Mouse (Mus musculus) subcutaneous adipose tissue, adult 2 months (tissue): ENCODE measurements around the gene Mreg. TPM values are rescaled to one million over a fixed set of nuclear protein-coding genes. Genes with fewer than 3 reads are reported as not detected.

ENCODE experiments used
- polyA plus RNA-seq: library from polyadenylated mRNA; depleted of rRNA; stranded (reverse); fragments of >200 nt; gene quantifications from 2 replicates; pipeline ENCODE4 v1.2.3, GENCODE M21; 2012; ENCODE audit warnings: low replicate concordance; rRNA removed

Gene Mreg
- polyA plus RNA-seq, result 0.67 and 0.81 TPM in 2 replicates

DNA sequence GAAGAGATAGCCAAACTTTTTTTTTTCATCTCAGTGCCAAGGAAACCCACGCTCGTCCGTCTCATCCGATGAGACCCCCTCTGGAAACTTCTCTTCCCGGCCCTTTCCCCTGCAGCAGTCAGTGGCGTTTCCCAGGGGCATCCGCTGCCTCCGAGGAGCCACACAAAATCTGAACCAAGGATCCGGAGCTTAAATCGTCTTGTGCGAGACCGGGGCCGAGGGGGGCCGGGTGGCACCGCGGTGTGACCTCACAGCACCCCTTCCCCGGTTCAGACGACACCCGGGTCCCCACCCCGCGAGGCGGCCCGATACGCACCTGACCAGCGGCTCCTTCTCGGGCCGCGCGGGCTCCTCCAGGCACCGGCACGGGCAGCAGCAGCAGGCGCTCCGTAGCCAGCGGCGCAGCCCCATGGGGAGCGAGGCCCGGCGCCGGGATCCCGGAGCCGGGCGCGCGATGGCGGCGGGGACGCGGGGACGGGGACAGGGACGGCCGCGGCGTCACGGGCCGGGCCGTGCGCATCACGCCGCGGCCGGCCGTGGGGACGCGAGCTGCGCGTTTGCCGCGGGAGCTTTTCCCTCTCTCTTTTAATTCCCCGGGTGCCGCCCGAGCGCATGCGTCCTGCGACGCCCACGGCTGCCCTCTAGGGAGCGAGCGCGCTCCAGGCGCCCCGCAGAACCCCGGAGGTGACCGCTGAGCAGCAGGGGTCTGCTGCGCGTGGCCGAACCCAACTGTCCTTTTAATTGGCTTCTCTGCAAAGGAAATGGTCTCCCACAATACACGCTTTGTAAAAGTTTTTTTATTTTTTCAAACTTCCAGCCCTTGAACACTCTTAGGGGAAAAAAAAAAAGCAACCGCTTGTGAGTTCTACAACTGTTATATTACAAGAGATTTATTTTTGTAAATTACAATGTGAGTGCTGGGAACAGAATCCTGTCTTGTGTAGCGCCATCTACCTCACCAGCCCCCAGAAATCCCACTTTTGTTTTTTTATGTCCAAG is at the start of gene Mreg:
Gene Mreg, minus strand, starts transcription at position 607 of the 999 bp plus-strand sequence.

Other genes with a start within 250 kb of the Mreg start
- gene Pecr, start 72.0 kb upstream of the Mreg start, polyA plus RNA-seq, result 17.6 and 19.7 TPM in 2 replicates
- gene Tmem169, start 72.1 kb upstream of the Mreg start, polyA plus RNA-seq, result 0.41 TPM in 1 of 2 replicates, not detected in the other
- 2.4 and 7.3 TPM in 2 replicates for gene Xrcc5, start 95.1 kb upstream of the Mreg start, polyA plus RNA-seq